Mouse (Mus musculus) liver, postnatal 0 days (tissue): ENCODE measurements around the gene Tmem132c.

Experiments
- CTCF ChIP-seq: sonication (generic); IDR thresholded peaks from 2 replicates; pipeline ENCODE4 v1.5.1; 2016; ENCODE audit warnings: antibody characterized with exemption, low read depth
- EP300 ChIP-seq: IDR thresholded peaks from 2 replicates; pipeline ENCODE4 v1.6.1; 2016; ENCODE audit warnings: antibody characterized with exemption, low read depth, mild to moderate bottlenecking

- no peak for TF ChIP-seq CTCF
- no peak for TF ChIP-seq EP300
These were observed 63.7 kb downstream of the Tmem132c start for GRCm38 (mm10) chr5:127305312-127305711.
